Mouse (Mus musculus): ENCODE data around the gene Prmt3. TPM values are rescaled to one million over a fixed set of nuclear protein-coding genes. Genes with fewer than 3 reads are reported as not detected.

The Prmt3 gene
- polyA plus RNA-seq, 1 experiment from 2014 or later, result 67.5 TPM

- ATAC-seq (ENCODE audit: insufficient read depth) (no peak), DNase-seq (peak; percentile 84)
- H3K27ac ChIP-seq (ENCODE audit: low read depth), result no peak overlapping the region
- H3K36me3 ChIP-seq (ENCODE audit: insufficient read depth), result no peaks in the 10 kb centered on the region
- no peak overlapping the region for H3K9ac ChIP-seq
- 4% methylated on average over 9 of the region's 9 CpGs for WGBS
- H3K4me1 ChIP-seq (ENCODE audit: insufficient read depth), result no peaks in the 10 kb centered on the region
- H3K27me3 ChIP-seq (ENCODE audit: insufficient read depth, low read length), result 0 out of 2 replicates have a peak, but pooled peaks cover 6% of the 10 kb centered on the region
- TF ChIP-seq CTCF (IDR thresholded peaks at IDR 0.05; ENCODE audit: low read depth), result peak; percentile 86
- H3K4me3 ChIP-seq (ENCODE audit: low read depth, low read length), result no peak overlapping the region
- H3K9me3 ChIP-seq (ENCODE audit: low read depth, low read length), result no peaks in the 10 kb centered on the region
- no peak overlapping the region for H3K4me2 ChIP-seq
Observed at GRCm38 (mm10) chr7:49754767-49755166, 23.4 kb upstream of the Prmt3 start.

GRCm38 (mm10) chr7:49758934-49759571 lies 19.1 kb upstream of the Prmt3 start, which contains the start of gene Htatip2:
Htatip2 (plus strand) TSS chr7:49759115.
- H3K27ac ChIP-seq (ENCODE audit: low read depth), result no peak within 1 kb of the TSS
- TF ChIP-seq CTCF (IDR thresholded peaks at IDR 0.05; ENCODE audit: low read depth), result no peak
- DNase-seq, result peak; percentile 75

GRCm38 (mm10) chr7:49762605-49763004 lies 15.5 kb upstream of the Prmt3 start:
- no peaks in the 10 kb centered on the region for H3K4me1 ChIP-seq (ENCODE audit: insufficient read depth)
- ATAC-seq (ENCODE audit: insufficient read depth) (no peak), DNase-seq (no peak)
- WGBS, result 71% methylated on average over 13 of the region's 13 CpGs
- H3K9me3 ChIP-seq (ENCODE audit: low read depth, low read length), result no peaks in the 10 kb centered on the region
- no peaks in the 10 kb centered on the region for H3K36me3 ChIP-seq (ENCODE audit: insufficient read depth)
- H3K27ac ChIP-seq (ENCODE audit: low read depth), result no peak overlapping the region
- no peak overlapping the region for H3K4me3 ChIP-seq (ENCODE audit: low read depth, low read length)
- no peaks in the 10 kb centered on the region for H3K27me3 ChIP-seq (ENCODE audit: insufficient read depth, low read length)
- H3K4me2 ChIP-seq, result no peak overlapping the region
- TF ChIP-seq CTCF (IDR thresholded peaks at IDR 0.05; ENCODE audit: low read depth), result no peak
- H3K9ac ChIP-seq, result no peak overlapping the region

More at GRCm38 (mm10) chr7:49758934-49759571, 19.1 kb upstream of the Prmt3 start, which contains the start of gene Htatip2:
- peak within 1 kb of the TSS; percentile 83 for H3K4me2 ChIP-seq
- peak within 1 kb of the TSS; percentile 58 for H3K9ac ChIP-seq
- WGBS, result 2% methylated on average over 33 of the region's 42 CpGs
- H3K9me3 ChIP-seq (ENCODE audit: low read depth, low read length), result no peaks in the 10 kb centered on the region
- H3K27me3 ChIP-seq (ENCODE audit: insufficient read depth, low read length), result no peaks in the 10 kb centered on the region
- peak within 1 kb of the TSS; percentile 55 for H3K4me3 ChIP-seq (ENCODE audit: low read depth, low read length)
- H3K4me1 ChIP-seq (ENCODE audit: insufficient read depth), result no peaks in the 10 kb centered on the region
- ATAC-seq (ENCODE audit: insufficient read depth), result peak; percentile 79
- no peaks in the 10 kb centered on the region for H3K36me3 ChIP-seq (ENCODE audit: insufficient read depth)

- no peak overlapping the region for H3K4me2 ChIP-seq
- no peaks in the 10 kb centered on the region for H3K36me3 ChIP-seq (ENCODE audit: insufficient read depth)
- no peak overlapping the region for H3K27ac ChIP-seq (ENCODE audit: low read depth)
- no peak for ATAC-seq (ENCODE audit: insufficient read depth)
- WGBS, result 44% methylated on average over 10 of the region's 10 CpGs
- H3K4me3 ChIP-seq (ENCODE audit: low read depth, low read length), result no peak overlapping the region
- no peak overlapping the region for H3K9ac ChIP-seq
- H3K27me3 ChIP-seq (ENCODE audit: insufficient read depth, low read length), result no peaks in the 10 kb centered on the region
- no peak for TF ChIP-seq CTCF (IDR thresholded peaks at IDR 0.05; ENCODE audit: low read depth)
- DNase-seq, result no peak
- no peaks in the 10 kb centered on the region for H3K4me1 ChIP-seq (ENCODE audit: insufficient read depth)
- H3K9me3 ChIP-seq (ENCODE audit: low read depth, low read length), result no peaks in the 10 kb centered on the region
Observed at GRCm38 (mm10) chr7:49764011-49764716, 14.0 kb upstream of the Prmt3 start.

- no peak for DNase-seq
- TF ChIP-seq CTCF (IDR thresholded peaks at IDR 0.05; ENCODE audit: low read depth), result no peak
Observed at GRCm38 (mm10) chr7:49766166-49766565, 12.0 kb upstream of the Prmt3 start.

GRCm38 (mm10) chr7:49768509-49768908 lies 9.6 kb upstream of the Prmt3 start:
- no peaks in the 10 kb centered on the region for H3K4me1 ChIP-seq (ENCODE audit: insufficient read depth)
- no peak for ATAC-seq (ENCODE audit: insufficient read depth)
- no peaks in the 10 kb centered on the region for H3K9me3 ChIP-seq (ENCODE audit: low read depth, low read length)
- H3K4me3 ChIP-seq (ENCODE audit: low read depth, low read length), result no peak overlapping the region
- no peaks in the 10 kb centered on the region for H3K36me3 ChIP-seq (ENCODE audit: insufficient read depth)
- no peak overlapping the region for H3K9ac ChIP-seq
- no peak overlapping the region for H3K4me2 ChIP-seq
- DNase-seq, result no peak
- TF ChIP-seq CTCF (IDR thresholded peaks at IDR 0.05; ENCODE audit: low read depth), result no peak
- WGBS, result 57% methylated on average over 9 of the region's 9 CpGs
- H3K27ac ChIP-seq (ENCODE audit: low read depth), result no peak overlapping the region
- no peaks in the 10 kb centered on the region for H3K27me3 ChIP-seq (ENCODE audit: insufficient read depth, low read length)

More at GRCm38 (mm10) chr7:49766166-49766565, 12.0 kb upstream of the Prmt3 start:
- Histone ChIP-seq H3K9me3 (ENCODE audit: low read depth, low read length) (no peaks in the 10 kb centered on the region), H3K36me3 (ENCODE audit: insufficient read depth) (no peaks in the 10 kb centered on the region), H3K4me2 (no peak overlapping the region), H3K4me3 (ENCODE audit: low read depth, low read length) (no peak overlapping the region), H3K4me1 (ENCODE audit: insufficient read depth) (no peaks in the 10 kb centered on the region), H3K27me3 (ENCODE audit: insufficient read depth, low read length) (no peaks in the 10 kb centered on the region), H3K9ac (no peak overlapping the region), H3K27ac (ENCODE audit: low read depth) (no peak overlapping the region)
- 60% methylated on average over 7 of the region's 7 CpGs for WGBS
- no peak for ATAC-seq (ENCODE audit: insufficient read depth)

GRCm38 (mm10) chr7:49774396-49774795 lies 3.8 kb upstream of the Prmt3 start:
- Histone ChIP-seq H3K4me3 (ENCODE audit: low read depth, low read length) (no peak overlapping the region), H3K4me2 (no peak overlapping the region), H3K4me1 (ENCODE audit: insufficient read depth) (0 out of 2 replicates have a peak, but pooled peaks cover 7% of the 10 kb centered on the region), H3K9ac (no peak overlapping the region), H3K36me3 (ENCODE audit: insufficient read depth) (no peaks in the 10 kb centered on the region), H3K27me3 (ENCODE audit: insufficient read depth, low read length) (no peaks in the 10 kb centered on the region), H3K9me3 (ENCODE audit: low read depth, low read length) (no peaks in the 10 kb centered on the region), H3K27ac (ENCODE audit: low read depth) (no peak overlapping the region)
- no peak for TF ChIP-seq CTCF (IDR thresholded peaks at IDR 0.05; ENCODE audit: low read depth)
- 80% methylated on average over 2 of the region's 2 CpGs for WGBS
- no peak for DNase-seq
- no peak for ATAC-seq (ENCODE audit: insufficient read depth)

Data from lung, embryonic 14.5 days (tissue).